10 mouse cellular contexts compared by ENCODE assay signal in the genomic region with DNA sequence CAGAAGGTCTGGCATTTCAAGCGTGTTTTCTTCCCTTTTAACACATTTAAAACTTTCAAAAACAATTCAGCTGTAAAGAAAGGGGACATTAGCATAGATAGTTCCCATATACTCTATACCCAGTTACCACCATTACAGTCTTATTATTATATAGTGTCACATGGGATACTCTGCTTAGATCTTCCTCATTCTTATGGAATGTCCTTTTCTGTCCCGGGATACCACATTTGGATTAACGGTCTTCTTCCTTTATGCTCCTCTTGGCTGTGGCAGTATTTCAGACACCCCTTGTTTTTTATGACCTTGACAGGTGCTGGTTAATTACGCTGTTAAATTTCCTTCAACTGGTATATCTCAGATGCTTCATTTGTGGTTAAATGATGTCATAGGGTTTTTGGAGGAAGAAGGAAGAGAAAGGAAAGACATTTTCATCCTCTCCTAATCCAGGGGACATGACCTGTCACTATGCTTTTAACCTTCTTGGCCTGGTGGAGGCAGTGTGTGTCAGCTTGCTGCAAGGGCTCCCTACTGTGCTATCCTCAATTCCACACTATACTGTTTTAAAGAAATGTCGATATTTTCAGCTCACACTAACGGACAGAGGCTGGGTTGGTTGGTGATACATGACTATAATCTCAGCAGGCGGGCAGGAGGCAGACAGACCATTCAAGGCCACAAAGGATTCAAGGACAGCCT. TPM values are rescaled to one million over a fixed set of nuclear protein-coding genes. Genes with fewer than 3 reads are reported as not detected.
DNase-seq lines count a peak whose midpoint lies in the region; ATAC-seq lines count a peak whose summit lies in the region.
"Had no signal": no experiment of that assay in that cellular context is flagged by ENCODE, and none has a peak within 500 bp of the region (broad histone marks: within the 10 kb centered on the region; RNA-seq: fewer than 3 reads in every experiment).

No protein-coding gene starts in this region.

- peaks cover 8% of the 10 kb centered on the region for H3K9me3 ChIP-seq in megakaryocyte, embryonic 14.5 days
- H3K9me3 ChIP-seq: liver, embryonic 13.5 days had no signal

- H3K4me1 ChIP-seq in megakaryocyte, embryonic 14.5 days, result peaks cover 45% of the 10 kb centered on the region
- H3K4me1 ChIP-seq: liver, embryonic 13.5 days had no signal

- DNase-seq in embryo, embryonic 11 days, result peak; percentile 10
- DNase-seq in embryo, embryonic 10.5 days (ENCODE audit: low spot score), result no peak
- DNase-seq in lung, postnatal 10 days, result peak; percentile 9
- no peak for DNase-seq in adrenal gland, adult 18-20 months (ENCODE audit: low spot score in 2 of 2)
- DNase-seq in cerebellum, adult 11-12 months, result no peak
- DNase-seq: kidney, postnatal 4 days; liver, embryonic 13.5 days had no signal

- peaks cover 22% of the 10 kb centered on the region for H3K27me3 ChIP-seq in megakaryocyte, embryonic 14.5 days (replicated peaks)

- H3K36me3 ChIP-seq in megakaryocyte, embryonic 14.5 days (replicated peaks; ENCODE audit: low read length), result peaks cover 4% of the 10 kb centered on the region
- H3K36me3 ChIP-seq: liver, embryonic 13.5 days had no signal

- no peak for ATAC-seq in megakaryocyte, adult 5-6 weeks (ENCODE audit: poor library complexity, severe bottlenecking)
- ATAC-seq in erythroid progenitor cell, adult 5-6 weeks (replicated peaks; ENCODE audit: low FRiP score, poor library complexity, severe bottlenecking), result no peak

- peak overlapping the region; percentile 44 for H3K4me3 ChIP-seq in megakaryocyte, embryonic 14.5 days (replicated peaks)
- H3K4me3 ChIP-seq: liver, embryonic 13.5 days had no signal

RNA-seq across cellular contexts. Expression of gene Jam2, which starts 2.3 kb away (rescaled TPM):
- polyA plus RNA-seq in megakaryocyte, embryonic 14.5 days (2012; ENCODE audit: insufficient read depth, low replicate concordance), result 0.81 TPM in 1 of 2 replicates, not detected in the other
- total RNA-seq in megakaryocyte, adult 5-6 weeks (2015), result 0.04 TPM in 1 of 2 replicates, not detected in the other
- total RNA-seq in megakaryocyte, adult 5-6 weeks (2017), result not detected in 2 replicates
- total RNA-seq in erythroid progenitor cell, adult 5-6 weeks (2015; ENCODE audit: low replicate concordance), result not detected in 2 replicates
- total RNA-seq in erythroid progenitor cell, adult 5-6 weeks (2017; ENCODE audit: low replicate concordance), result not detected in 2 replicates
- 10 to 100 TPM; 10.6 to 13.9 TPM for total RNA-seq in adrenal gland, adult 18-20 months (2021)

RNA-seq across cellular contexts. Expression of gene Mrpl39, which starts 40.7 kb away (rescaled TPM):
- polyA plus RNA-seq in megakaryocyte, embryonic 14.5 days (2012; ENCODE audit: insufficient read depth, low replicate concordance), result 12.7 and 117 TPM in 2 replicates
- total RNA-seq in megakaryocyte, adult 5-6 weeks (2015), result 26.1 and 29.2 TPM in 2 replicates
- total RNA-seq in megakaryocyte, adult 5-6 weeks (2017), result 37.8 and 41.1 TPM in 2 replicates
- 4.2 and 13.3 TPM in 2 replicates for total RNA-seq in erythroid progenitor cell, adult 5-6 weeks (2015; ENCODE audit: low replicate concordance)
- total RNA-seq in erythroid progenitor cell, adult 5-6 weeks (2017; ENCODE audit: low replicate concordance), result 11.6 and 11.8 TPM in 2 replicates
- total RNA-seq in adrenal gland, adult 18-20 months (2021), result 10 to 100 TPM; 43.8 to 44.5 TPM

RNA-seq across cellular contexts. Expression of gene Gabpa, which starts 58.5 kb away (rescaled TPM):
- 2.3 TPM in 1 of 2 replicates, not detected in the other for polyA plus RNA-seq in megakaryocyte, embryonic 14.5 days (2012; ENCODE audit: insufficient read depth, low replicate concordance)
- total RNA-seq in megakaryocyte, adult 5-6 weeks (2015), result 65.5 and 73.3 TPM in 2 replicates
- 75.7 and 80.7 TPM in 2 replicates for total RNA-seq in megakaryocyte, adult 5-6 weeks (2017)
- total RNA-seq in erythroid progenitor cell, adult 5-6 weeks (2015; ENCODE audit: low replicate concordance), result 43.2 and 47.8 TPM in 2 replicates
- 49.0 and 55.6 TPM in 2 replicates for total RNA-seq in erythroid progenitor cell, adult 5-6 weeks (2017; ENCODE audit: low replicate concordance)
- 10 to 100 TPM; 32.9 to 34.3 TPM for total RNA-seq in adrenal gland, adult 18-20 months (2021)

RNA-seq across cellular contexts. Expression of gene Atp5j, which starts 59.2 kb away (rescaled TPM):
- 133 and 159 TPM in 2 replicates for polyA plus RNA-seq in megakaryocyte, embryonic 14.5 days (2012; ENCODE audit: insufficient read depth, low replicate concordance)
- 340 and 390 TPM in 2 replicates for total RNA-seq in megakaryocyte, adult 5-6 weeks (2015)
- 210 and 312 TPM in 2 replicates for total RNA-seq in megakaryocyte, adult 5-6 weeks (2017)
- 211 and 225 TPM in 2 replicates for total RNA-seq in erythroid progenitor cell, adult 5-6 weeks (2015; ENCODE audit: low replicate concordance)
- 85.0 and 121 TPM in 2 replicates for total RNA-seq in erythroid progenitor cell, adult 5-6 weeks (2017; ENCODE audit: low replicate concordance)
- 100 to 1,000 TPM; 410 to 505 TPM for total RNA-seq in adrenal gland, adult 18-20 months (2021)

Comparison
In these comparisons a context has a peak if more than half of its experiments do, and no peak if none do; other contexts are left out.
1. DNase-seq: peak in embryo, embryonic 11 days (single experiment) and lung, postnatal 10 days (single experiment); none in embryo, embryonic 10.5 days (single experiment), adrenal gland, adult 18-20 months (0 of 2) and cerebellum, adult 11-12 months (single experiment).
2. RNA of gene Jam2, which starts 2.3 kb away (total RNA-seq): 10.6 to 13.9 TPM in adrenal gland, adult 18-20 months; 0.04 TPM in megakaryocyte, adult 5-6 weeks and not detected in erythroid progenitor cell, adult 5-6 weeks; every median in the first group is over 10 times any median in the second.